ENCODE assay signal across 8 mouse cellular contexts in the genomic region with DNA sequence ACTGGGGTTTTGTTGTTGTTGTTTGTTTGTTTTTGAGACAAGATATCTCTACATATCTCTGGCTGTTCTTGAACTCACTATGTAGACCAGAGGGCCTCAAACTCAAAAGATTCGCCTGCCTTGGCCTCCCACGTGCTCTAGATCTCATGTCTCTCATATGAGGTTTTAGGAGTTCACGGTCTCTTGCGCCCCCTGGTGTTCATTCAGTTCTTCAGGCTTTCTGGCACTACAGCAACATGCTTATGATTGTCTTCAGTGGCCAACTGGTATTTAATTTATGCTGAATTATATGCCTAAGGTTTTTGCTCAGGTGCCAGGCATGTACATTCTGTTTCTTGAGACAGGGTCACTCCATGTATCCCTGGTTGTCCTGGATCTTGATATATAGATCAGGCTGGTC. TPM values are rescaled to one million over a fixed set of nuclear protein-coding genes. Genes with fewer than 3 reads are reported as not detected.
DNase-seq lines count a peak whose midpoint lies in the region; ATAC-seq lines count a peak whose summit lies in the region.

No protein-coding gene starts in this region.

- H3K4me3 ChIP-seq in intestine, embryonic 15.5 days (replicated peaks): no peak overlapping the region
- no peak overlapping the region for H3K4me3 ChIP-seq in midbrain, embryonic 16.5 days (ENCODE audit: low read depth, low read length)

- peak; percentile 51 for ATAC-seq in intestine, embryonic 15.5 days
- 0 out of 2 replicates have a peak, but pooled peaks have one; percentile 44 for ATAC-seq in midbrain, embryonic 16.5 days

- no peak overlapping the region for H3K9ac ChIP-seq in intestine, embryonic 15.5 days
- H3K9ac ChIP-seq in midbrain, embryonic 16.5 days (ENCODE audit: low read depth, low read length): no peak overlapping the region

- 7% methylated on average over 4 of the region's 4 CpGs for WGBS in intestine, embryonic 15.5 days
- 2% methylated on average over 4 of the region's 4 CpGs for WGBS in midbrain, embryonic 16.5 days

- no peaks in the 10 kb centered on the region for H3K27me3 ChIP-seq in intestine, embryonic 15.5 days (replicated peaks)
- no peaks in the 10 kb centered on the region for H3K27me3 ChIP-seq in midbrain, embryonic 16.5 days (ENCODE audit: control insufficient read depth, insufficient read depth, low read depth, low read length)

- no peak overlapping the region for H3K27ac ChIP-seq in intestine, embryonic 15.5 days
- no peak overlapping the region for H3K27ac ChIP-seq in midbrain, embryonic 16.5 days (ENCODE audit: low read length)

- no peak overlapping the region for H3K4me2 ChIP-seq in intestine, embryonic 15.5 days (replicated peaks)
- no peak overlapping the region for H3K4me2 ChIP-seq in midbrain, embryonic 16.5 days (ENCODE audit: low read length)

- peak; percentile 95 for DNase-seq in heart, adult 11 months
- DNase-seq in heart, postnatal 25 days (ENCODE audit: low spot score): no peak
- DNase-seq in cerebellum, postnatal 14 days: peak; percentile 91 to 95
- DNase-seq in frontal cortex, postnatal 25 days (ENCODE audit: low spot score in 2 of 2): peak; percentile 83 to 88
- DNase-seq in left cerebral cortex, postnatal 36 days (ENCODE audit: low spot score in 2 of 2): peak; percentile 76 to 82
- peak; percentile 73 to 84 for DNase-seq in spleen, postnatal 36 days (ENCODE audit: low spot score in 2 of 2)

- intact Hi-C loops in heart, postnatal 25 days (cut with DNase I): loop anchor here (1.0 to 5.0 kb wide), 2 partner anchors 35 to 162 kb away; no protein-coding TSS in a partner anchor
- intact Hi-C loops in left cerebral cortex, postnatal 36 days (cut with DNase I): loop anchor here (1.0 to 5.0 kb wide), 2 partner anchors 35 to 162 kb away; no protein-coding TSS in a partner anchor

- H3K36me3 ChIP-seq in intestine, embryonic 15.5 days: peaks cover 7% of the 10 kb centered on the region; the same call in 1 of the 2 replicates
- peaks cover 12% of the 10 kb centered on the region for H3K36me3 ChIP-seq in midbrain, embryonic 16.5 days (ENCODE audit: control insufficient read depth, insufficient read depth, low read length)

- H3K4me1 ChIP-seq in intestine, embryonic 15.5 days (replicated peaks): peaks cover 3% of the 10 kb centered on the region; the same call in 1 of the 2 replicates
- H3K4me1 ChIP-seq in midbrain, embryonic 16.5 days (ENCODE audit: control insufficient read depth, insufficient read depth, low read length): peaks cover 8% of the 10 kb centered on the region

- H3K9me3 ChIP-seq in intestine, embryonic 15.5 days: no peaks in the 10 kb centered on the region
- H3K9me3 ChIP-seq in midbrain, embryonic 16.5 days (replicated peaks; ENCODE audit: control insufficient read depth, low read length, poor library complexity, severe bottlenecking): no peaks in the 10 kb centered on the region

RNA-seq across cellular contexts. Expression of a gene that starts 6.3 kb away (rescaled TPM):
- 10 to 100 TPM; 21.4 to 25.0 TPM for total RNA-seq in heart, postnatal 25 days (2021)
- 5.2 and 6.6 TPM in 2 replicates for polyA plus RNA-seq in intestine, embryonic 15.5 days (2015; fragmentation: Nextera tagmentation; extraction: Ambion mirVana)
- 1 to 10 TPM; 6.9 to 8.6 TPM for total RNA-seq in left cerebral cortex, postnatal 36 days (2021)
- 4.0 and 6.1 TPM in 2 replicates for polyA plus RNA-seq in midbrain, embryonic 16.5 days (2015; fragmentation: Nextera tagmentation; extraction: Ambion mirVana)

RNA-seq across cellular contexts. Expression of a gene that starts 22.1 kb away (rescaled TPM):
- under 1 TPM; 0.05 to 0.25 TPM for total RNA-seq in heart, postnatal 25 days (2021)
- 5.4 and 5.6 TPM in 2 replicates for polyA plus RNA-seq in intestine, embryonic 15.5 days (2015; fragmentation: Nextera tagmentation; extraction: Ambion mirVana)
- total RNA-seq in left cerebral cortex, postnatal 36 days (2021): under 1 TPM; 0.44 to 0.75 TPM
- polyA plus RNA-seq in midbrain, embryonic 16.5 days (2015; fragmentation: Nextera tagmentation; extraction: Ambion mirVana): 0.14 and 0.52 TPM in 2 replicates

RNA-seq across cellular contexts. Expression of a gene that starts 27.4 kb away (rescaled TPM):
- total RNA-seq in heart, postnatal 25 days (2021): 10 to 100 TPM; 15.3 to 19.0 TPM
- 109 and 116 TPM in 2 replicates for polyA plus RNA-seq in intestine, embryonic 15.5 days (2015; fragmentation: Nextera tagmentation; extraction: Ambion mirVana)
- total RNA-seq in left cerebral cortex, postnatal 36 days (2021): 10 to 100 TPM; 18.5 to 20.5 TPM
- 220 and 230 TPM in 2 replicates for polyA plus RNA-seq in midbrain, embryonic 16.5 days (2015; fragmentation: Nextera tagmentation; extraction: Ambion mirVana)

RNA-seq across cellular contexts. Expression of a gene that starts 50.4 kb away (rescaled TPM):
- total RNA-seq in heart, postnatal 25 days (2021): not detected
- not detected in 2 replicates for polyA plus RNA-seq in intestine, embryonic 15.5 days (2015; fragmentation: Nextera tagmentation; extraction: Ambion mirVana)
- under 1 TPM; 0.57 to 0.91 TPM for total RNA-seq in left cerebral cortex, postnatal 36 days (2021)
- 0.26 and 0.44 TPM in 2 replicates for polyA plus RNA-seq in midbrain, embryonic 16.5 days (2015; fragmentation: Nextera tagmentation; extraction: Ambion mirVana)

RNA-seq across cellular contexts. Expression of a gene that starts 59.2 kb away (rescaled TPM):
- 1 to 10 TPM; 7.3 to 8.0 TPM for total RNA-seq in heart, postnatal 25 days (2021)
- polyA plus RNA-seq in intestine, embryonic 15.5 days (2015; fragmentation: Nextera tagmentation; extraction: Ambion mirVana): 132 and 136 TPM in 2 replicates
- 100 to 1,000 TPM; 107 to 126 TPM for total RNA-seq in left cerebral cortex, postnatal 36 days (2021)
- 90.7 and 91.6 TPM in 2 replicates for polyA plus RNA-seq in midbrain, embryonic 16.5 days (2015; fragmentation: Nextera tagmentation; extraction: Ambion mirVana)
